Mouse (Mus musculus): ENCODE measurements around the gene Cald1.

The Cald1 gene

GRCm38 (mm10) chr6:34660724-34661123 lies 62.4 kb downstream of the Cald1 start:
- in situ Hi-C loops (cut with MboI; ENCODE audit: unreplicated experiment in 2 of 2) = no loop called here

DNA sequence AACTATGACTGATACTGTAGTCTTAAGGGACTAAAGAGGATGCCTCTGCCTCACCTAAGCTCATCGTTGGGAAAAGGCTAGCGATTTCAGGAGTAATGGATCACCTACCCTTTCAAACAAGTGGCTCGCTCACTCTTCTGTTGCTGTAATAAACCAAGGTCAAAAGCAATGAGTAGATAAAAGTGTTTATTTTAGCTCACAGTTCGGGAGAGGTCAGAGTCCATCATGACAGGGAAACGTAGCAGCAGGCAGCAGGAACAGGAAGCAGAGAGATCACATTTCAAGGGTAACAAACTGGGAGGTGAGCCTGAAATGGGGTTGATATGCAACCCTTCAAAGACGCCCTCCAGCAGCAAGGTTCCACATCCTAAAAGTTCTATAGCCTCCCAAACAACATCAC lies 64.3 kb downstream of the Cald1 start:
- in situ Hi-C loops (cut with MboI; ENCODE audit: unreplicated experiment in 2 of 2) = no loop called here

GRCm38 (mm10) chr6:34664291-34664690 lies 66.0 kb downstream of the Cald1 start:
- in situ Hi-C loops (cut with MboI; ENCODE audit: unreplicated experiment in 2 of 2) = no loop called here

- in situ Hi-C loops (cut with MboI; ENCODE audit: unreplicated experiment in 2 of 2) = no loop called here
Measured at GRCm38 (mm10) chr6:34664749-34665148, 66.4 kb downstream of the Cald1 start.

DNA sequence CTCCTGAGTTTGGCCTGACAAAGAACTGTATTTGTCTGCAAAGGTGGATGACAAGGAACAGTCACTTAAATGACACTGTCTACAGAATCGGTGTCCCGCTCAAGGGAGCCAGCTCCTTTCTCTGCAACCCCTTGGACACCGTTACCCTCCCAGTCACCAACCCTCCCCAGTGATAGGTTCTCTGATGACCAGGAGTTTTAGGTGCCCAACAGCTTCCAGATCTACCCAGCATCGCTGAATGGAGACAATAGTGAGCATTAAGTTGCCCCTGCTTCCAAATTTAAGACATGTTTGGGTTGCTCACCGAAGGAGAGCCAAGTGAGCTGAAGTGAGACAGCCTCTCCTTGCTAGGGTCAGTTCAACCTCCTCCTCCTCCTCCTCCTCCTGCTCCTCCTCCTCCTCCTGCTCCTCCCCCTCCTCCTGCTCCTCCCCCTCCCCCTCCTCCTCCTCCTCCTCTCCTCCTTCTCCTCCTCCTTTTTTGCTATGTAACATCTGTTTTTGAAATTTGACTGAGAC lies 70.5 kb downstream of the Cald1 start:
- in situ Hi-C loops (cut with MboI; ENCODE audit: unreplicated experiment in 2 of 2) = no loop called here

DNA sequence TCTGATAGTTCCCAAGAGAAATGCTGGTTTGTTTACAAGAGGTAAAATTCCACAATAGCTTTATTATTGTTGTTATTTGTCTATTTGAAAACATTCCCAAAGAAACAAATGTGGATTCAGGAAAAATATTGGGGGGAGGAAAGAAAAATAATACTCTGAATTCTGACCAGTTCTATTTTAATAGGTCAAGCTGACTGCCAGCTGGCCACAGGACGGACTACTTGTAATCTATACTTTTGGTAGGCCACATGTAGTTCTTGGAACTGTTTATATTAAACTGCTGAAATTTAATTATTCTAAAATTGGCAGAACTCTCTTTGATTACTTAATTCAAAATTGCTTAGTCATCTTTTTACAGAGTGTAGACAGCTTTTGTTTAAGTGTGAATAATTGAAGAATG lies 73.1 kb downstream of the Cald1 start:
- in situ Hi-C loops (cut with MboI; ENCODE audit: unreplicated experiment in 2 of 2) = no loop called here

DNA sequence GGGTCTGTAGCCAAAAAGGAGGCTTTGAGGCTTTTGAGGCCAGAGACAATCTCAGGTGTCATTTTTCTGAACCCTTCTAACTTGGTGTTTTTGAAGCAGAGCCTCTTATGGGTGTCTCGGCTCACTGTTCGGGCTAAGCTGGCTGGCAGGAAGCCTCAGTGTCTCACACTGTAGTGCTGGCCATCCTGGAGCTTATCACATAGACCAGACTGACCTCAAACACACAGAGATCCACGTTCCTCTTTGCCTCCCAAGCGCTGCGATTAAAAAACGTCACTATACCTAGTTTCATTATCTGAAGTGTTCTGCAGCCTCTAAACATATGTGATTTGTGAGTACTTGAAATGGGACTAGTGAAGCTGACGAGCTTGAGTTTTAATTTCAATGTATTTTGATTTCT lies 76.1 kb downstream of the Cald1 start:
- in situ Hi-C loops (cut with MboI; ENCODE audit: unreplicated experiment in 2 of 2) = no loop called here

DNA sequence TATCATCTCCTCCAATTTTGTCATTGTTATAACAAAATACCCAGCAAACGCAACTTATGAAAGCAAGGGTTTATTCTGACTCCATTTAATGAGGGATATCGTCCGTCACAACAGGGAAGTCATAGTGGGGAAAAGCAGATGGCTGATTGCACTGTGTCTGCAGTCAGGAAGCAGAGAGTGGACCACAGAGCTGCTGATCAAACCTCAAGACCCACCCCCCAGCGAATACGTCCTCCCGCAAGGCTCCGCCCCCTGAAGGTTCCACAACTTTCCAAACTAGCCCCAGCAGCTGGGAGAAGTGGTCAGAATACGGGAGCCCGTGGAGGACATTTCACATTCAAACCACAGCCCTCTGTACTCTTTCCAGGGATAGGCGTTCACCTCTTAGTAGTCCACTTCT lies 76.6 kb downstream of the Cald1 start:
- in situ Hi-C loops (cut with MboI; ENCODE audit: unreplicated experiment in 2 of 2) = no loop called here

DNA sequence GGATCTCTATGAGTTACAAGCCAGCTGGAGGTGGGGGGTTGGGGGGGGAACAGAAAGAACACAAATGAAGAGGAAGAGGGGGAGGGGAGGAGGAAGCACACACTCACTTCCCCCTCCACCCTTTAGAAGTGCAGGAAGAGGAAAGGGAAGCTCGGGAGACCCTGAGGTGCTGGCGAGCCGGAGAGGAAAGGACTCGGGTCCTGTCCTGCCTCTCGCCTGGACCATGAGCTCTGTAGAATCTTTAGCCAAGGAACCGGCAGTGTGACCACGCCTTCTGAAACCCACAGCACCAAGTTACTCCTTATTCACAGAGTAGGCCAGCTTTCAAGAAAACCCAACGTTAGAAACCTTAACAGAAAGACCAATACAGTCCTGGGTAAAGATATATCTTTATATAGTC lies 83.8 kb downstream of the Cald1 start:
- in situ Hi-C loops (cut with MboI; ENCODE audit: unreplicated experiment in 2 of 2) = no loop called here

DNA sequence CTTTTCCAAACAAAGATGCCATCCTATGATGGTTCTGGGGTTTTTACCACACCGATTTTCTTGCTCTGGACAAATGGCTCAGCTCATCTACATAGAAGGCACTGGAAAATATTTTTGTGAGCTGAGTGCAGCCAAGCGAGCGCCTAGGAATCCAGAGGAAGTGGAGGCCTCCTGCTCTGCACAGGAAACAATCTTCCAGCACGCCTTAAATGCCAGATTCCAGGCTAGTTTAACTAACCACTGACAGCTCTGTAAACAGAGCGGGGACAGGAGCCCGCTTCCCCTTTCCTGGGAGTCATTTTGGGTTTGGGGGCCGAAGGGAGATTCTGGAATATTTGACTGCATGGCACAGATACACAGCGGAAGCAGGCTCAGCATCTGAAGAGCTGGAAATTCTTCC lies 86.6 kb downstream of the Cald1 start:
- in situ Hi-C loops (cut with MboI; ENCODE audit: unreplicated experiment in 2 of 2) = no loop called here

DNA sequence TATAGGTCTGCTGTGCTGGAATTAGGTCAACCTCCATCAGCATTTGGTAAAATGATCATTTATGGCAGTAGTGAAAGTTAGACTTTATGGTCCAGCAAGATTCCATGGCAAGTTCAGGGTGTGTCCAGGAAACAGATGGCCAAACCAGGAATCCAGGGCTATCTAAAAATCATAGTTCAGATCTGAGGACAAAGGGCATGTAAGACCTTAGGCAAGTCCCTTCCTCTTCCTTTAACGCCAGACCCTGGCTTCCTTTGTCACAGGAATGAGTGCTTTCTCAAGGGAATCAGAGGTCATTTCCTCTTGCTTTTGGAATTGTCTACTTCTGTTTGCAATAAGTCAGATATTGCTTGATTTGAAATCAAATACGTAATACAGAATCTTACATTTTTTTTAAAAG lies 90.7 kb downstream of the Cald1 start:
- in situ Hi-C loops (cut with MboI; ENCODE audit: unreplicated experiment in 2 of 2) = no loop called here

DNA sequence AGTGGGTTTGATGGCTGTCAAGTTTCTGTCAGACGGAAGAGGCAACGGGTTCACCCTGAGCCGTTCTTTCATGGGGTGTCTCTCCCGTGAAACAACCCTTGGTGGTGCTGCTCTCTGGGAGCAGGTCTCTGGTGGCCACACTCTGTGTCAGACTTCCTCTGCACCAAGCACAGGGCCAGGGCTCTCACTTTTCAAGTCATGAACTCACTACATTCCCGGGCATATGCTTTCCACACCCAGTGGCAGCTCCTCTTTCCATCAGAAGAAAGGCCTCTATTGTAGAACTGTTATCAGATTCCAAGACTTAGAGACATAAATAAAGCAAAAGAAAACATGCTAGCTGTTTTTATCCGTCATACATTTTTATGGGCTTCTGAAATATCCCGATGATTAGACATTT lies 93.1 kb downstream of the Cald1 start:
- in situ Hi-C loops (cut with MboI; ENCODE audit: unreplicated experiment in 2 of 2) = no loop called here

GRCm38 (mm10) chr6:34694096-34694495 lies 95.8 kb downstream of the Cald1 start:
- in situ Hi-C loops (cut with MboI; ENCODE audit: unreplicated experiment in 2 of 2) = no loop called here

GRCm38 (mm10) chr6:34703421-34704120 lies 105.3 kb downstream of the Cald1 start:
- in situ Hi-C loops (cut with MboI; ENCODE audit: unreplicated experiment in 2 of 2) = no loop called here

- in situ Hi-C loops (cut with MboI; ENCODE audit: unreplicated experiment in 2 of 2) = no loop called here
Measured at GRCm38 (mm10) chr6:34707521-34707920, 109.2 kb downstream of the Cald1 start.

GRCm38 (mm10) chr6:34708650-34709265 lies 110.5 kb downstream of the Cald1 start:
- in situ Hi-C loops (cut with MboI; ENCODE audit: unreplicated experiment in 2 of 2) = no loop called here

DNA sequence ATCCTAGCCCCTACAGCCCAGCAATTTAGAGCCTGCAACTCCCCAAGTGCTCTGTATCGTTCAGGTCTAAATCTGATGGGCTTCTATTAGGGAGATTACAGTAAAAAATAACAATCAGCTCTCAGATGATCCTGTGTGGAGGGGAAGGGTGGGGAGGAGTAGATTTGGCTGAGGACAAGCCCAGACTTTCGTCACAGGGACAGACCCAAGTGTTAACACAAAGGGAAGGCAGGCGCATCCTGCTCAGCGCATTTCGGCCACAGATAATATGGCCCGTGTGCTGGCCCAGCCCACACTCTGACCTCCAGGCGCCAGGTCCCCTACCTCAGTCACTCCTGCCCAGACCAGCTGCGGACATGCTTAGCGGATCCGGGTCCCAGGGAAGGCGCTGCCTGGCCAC lies 111.0 kb downstream of the Cald1 start:
- in situ Hi-C loops (cut with MboI; ENCODE audit: unreplicated experiment in 2 of 2) = no loop called here

DNA sequence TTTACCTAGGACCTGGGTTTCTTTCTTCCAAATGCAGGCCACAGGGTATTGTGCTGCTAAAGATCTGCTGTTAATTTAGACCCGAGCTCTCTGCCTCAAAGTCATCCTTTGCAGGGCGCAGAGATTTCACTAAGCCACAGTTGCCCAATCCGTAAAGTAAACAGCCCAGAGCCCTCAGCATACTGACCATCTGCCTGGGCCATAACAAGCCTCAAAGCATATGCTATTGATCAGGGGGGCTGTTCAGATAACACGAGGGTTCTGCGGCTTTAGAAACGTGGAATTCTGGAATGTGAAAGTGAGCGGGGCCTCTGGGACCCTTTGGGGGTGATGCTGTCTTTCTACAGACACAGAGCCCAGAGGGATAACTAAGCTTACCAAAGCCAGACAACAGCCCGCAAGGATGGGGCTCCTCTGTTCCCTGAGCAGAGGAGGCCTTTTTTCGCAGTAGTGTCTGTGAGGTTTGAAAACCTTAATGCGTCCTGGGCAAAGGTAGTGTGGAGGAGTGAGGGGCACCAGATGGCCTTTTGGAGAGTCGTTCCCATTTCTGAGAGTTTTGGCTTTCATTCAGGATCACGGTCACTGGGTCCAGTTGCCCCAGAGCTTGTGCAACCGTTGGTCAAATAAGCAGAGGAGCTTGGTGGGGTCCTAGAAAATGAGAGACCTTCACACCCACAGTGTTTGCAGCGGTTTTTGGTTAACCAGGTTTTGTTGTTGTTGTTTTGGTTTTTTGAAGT lies 111.8 kb downstream of the Cald1 start:
- in situ Hi-C loops (cut with MboI; ENCODE audit: unreplicated experiment in 2 of 2) = no loop called here

DNA sequence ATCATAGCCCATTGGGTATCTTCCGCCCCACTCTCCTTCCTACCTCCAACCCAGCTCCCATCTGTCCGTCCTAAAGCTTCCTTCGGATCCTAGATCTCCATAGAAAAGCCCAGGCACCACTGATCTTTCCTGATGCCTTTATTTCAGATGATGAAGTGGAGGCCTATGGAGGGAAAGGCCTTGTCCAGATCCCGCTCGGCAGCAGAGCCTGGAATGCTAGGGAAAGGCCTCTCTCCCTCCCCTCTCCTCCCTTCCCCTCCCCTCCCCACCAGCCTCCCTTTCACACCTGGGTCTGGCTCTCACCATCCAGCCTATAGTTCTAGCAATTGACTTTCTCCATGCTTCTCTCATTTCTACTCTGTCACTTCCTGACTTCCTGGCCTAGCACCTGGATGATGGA lies 112.5 kb downstream of the Cald1 start:
- in situ Hi-C loops (cut with MboI; ENCODE audit: unreplicated experiment in 2 of 2) = no loop called here

DNA sequence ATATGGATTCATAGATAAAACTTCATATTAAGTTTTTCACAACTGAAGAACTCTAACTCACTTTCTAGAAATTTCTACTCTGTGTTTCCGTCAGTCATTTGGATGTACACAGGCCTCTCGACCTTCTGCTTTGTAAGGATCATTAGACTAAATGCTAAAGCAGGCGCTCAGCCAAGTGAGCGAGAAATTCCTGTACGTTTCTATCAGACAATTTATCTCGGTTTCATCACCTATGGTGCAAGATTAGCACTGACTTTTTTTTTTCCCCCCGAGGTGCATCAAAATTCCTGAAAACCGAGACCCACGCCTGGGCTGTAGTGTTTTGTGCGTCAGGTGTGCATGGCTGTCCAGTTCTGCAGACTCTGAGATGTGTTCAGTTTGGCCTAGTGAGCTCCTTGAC lies 113.3 kb downstream of the Cald1 start:
- in situ Hi-C loops (cut with MboI; ENCODE audit: unreplicated experiment in 2 of 2) = no loop called here

DNA sequence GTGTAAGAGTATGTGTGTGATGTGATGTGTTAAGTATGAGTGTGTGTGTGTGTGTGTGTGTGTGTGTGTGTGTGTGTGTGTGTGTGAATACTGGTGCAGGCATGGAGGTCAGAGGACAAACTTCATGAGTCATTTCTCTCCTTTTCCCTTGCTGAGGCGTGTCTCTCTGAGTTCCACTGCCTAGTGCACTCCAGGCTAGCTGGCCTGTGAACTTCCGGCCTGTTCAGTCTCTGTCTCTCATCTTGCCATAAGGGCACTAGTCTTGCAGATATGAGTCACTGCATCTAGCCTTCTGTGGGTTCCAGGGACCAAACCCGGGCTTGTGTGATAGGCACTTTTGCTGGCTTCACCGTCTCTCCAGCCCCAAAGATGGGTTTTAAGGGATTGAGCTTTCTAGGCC lies 114.9 kb downstream of the Cald1 start:
- in situ Hi-C loops (cut with MboI; ENCODE audit: unreplicated experiment in 2 of 2) = no loop called here

DNA sequence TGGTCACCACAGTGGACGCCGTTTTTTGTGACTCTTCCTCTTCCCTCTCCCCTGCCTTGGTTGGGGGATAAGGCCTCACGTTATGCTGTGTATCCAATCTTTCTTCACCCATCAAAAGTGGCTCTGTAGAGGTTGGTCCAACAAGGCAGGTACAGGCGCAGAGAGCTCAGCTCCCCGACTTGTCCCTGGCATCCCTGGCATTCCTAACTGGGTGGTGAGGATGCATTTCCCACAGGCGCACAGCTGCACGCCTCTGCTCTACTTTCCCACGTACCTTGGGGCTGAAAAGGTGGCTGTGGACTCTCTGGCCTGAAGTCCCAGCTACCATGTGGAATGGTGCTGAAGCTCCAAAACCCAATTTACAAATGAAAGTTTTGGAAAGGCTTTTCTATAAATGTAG lies 115.5 kb downstream of the Cald1 start:
- in situ Hi-C loops (cut with MboI; ENCODE audit: unreplicated experiment in 2 of 2) = no loop called here
